Mouse (Mus musculus): Measurements from ENCODE around the gene Rfx7. TPM values are rescaled to one million over a fixed set of nuclear protein-coding genes. Genes with fewer than 3 reads are reported as not detected.
"Not testable (repeated sequence)": the region's sequence is repeated elsewhere in the genome, so short reads cannot be mapped to it uniquely, and the experiment has no call there.

The Rfx7 gene
- polyA plus RNA-seq, 1 experiment = 21.2 TPM

DNA sequence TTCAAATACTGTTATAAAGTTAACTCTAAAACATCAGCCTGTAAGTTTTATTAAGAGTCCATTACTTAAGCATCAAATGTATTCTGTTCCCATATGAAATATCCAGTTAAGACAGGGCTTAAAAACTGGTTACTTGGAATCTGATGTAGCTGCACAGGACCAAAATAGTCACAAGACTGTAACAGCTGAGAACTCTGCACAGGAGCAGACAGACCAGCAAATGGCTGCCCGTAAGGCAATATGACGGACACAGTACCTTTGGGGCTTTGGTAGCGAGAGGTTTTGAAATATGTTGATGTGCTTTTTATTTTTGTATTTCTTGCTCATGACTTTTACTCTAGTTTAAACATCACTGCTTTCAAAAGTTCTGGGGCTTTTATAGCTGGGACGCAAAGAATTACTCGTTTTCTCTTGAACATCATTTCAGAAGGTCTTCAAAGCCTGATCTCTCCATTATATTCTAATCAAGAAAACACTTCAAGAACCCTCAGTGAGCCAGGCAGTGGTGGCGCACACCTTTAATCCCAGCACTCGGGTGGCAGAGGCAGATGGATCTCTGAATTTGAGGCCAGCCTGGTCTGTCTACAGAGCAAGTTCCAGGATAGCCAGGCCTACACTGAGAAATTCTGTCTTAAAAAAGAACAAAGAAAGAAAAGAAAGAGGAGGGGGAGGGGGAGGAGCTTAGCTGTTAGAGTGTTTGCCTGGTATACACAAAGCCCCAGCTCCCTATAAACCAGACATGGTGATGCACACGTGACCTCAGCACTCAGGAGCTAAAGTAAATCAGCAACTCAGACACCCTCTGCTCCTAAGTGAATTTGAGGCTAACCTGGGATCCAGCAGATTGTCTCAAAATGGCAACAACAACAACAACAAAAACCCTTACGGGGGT is 107.2 kb downstream of the Rfx7 start:
- no peak for DNase-seq (ENCODE audit: extremely low spot score in 1 of 2, low spot score in 1 of 2)

DNA sequence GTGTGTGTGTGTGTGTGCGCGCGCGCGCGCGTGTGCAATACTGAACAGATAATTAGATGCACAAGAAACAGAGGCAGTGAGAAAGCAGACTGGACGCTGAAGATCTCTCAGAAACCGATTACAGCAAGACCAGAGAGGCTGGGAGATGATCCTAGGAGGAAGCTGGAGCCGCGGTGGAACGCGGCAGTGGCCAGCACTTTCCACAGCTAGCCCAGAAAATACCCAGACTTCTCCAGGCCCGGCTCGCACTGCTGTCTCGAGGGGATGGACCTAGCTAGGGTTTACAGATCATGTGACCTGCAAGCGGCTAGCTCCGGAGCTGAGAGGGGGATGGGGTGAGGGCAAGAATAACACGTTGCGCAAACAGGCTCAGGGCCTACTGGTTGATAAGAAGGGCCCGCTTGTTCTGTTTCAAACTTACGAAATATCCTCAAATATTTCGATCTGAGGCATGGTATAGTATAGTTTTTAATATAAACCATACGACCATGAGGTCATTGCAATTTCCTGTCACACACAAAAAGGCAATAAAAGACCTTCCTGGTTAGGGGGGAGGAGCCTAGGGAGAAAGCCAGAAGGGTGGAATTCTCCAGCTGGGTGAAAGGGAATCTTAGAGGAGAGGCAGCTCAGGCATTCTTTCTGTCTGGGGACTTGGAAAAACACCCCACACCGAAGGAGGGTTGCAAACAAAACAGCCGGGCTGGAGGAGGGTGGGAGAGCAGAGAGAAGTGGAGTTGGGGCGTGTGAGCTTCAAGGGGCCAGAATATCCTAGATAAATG is 108.0 kb downstream of the Rfx7 start:
- peak; percentile 50 to 68 for DNase-seq (ENCODE audit: extremely low spot score in 1 of 2, low spot score in 1 of 2)

DNA sequence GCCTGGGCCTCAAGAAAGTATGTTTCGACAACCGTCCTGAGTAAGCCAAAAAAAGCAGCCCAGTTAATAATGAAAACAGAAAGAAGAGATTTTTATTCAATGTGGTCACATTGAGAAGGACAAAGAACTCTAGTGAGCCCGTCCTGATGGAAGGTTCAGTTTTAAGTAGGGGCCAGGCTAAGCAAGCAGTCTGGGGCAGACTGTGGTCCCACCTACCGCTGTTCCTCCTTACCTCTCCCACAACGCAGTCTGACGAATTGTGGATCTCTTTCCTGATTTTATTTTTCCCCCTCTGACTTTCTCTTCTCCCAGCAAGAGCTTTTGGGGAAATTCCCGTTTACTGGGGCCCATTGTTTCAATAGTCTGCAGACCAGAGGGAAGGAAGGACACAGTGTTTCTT is 108.6 kb downstream of the Rfx7 start:
- DNase-seq (ENCODE audit: extremely low spot score in 1 of 2, low spot score in 1 of 2) = no peak

DNA sequence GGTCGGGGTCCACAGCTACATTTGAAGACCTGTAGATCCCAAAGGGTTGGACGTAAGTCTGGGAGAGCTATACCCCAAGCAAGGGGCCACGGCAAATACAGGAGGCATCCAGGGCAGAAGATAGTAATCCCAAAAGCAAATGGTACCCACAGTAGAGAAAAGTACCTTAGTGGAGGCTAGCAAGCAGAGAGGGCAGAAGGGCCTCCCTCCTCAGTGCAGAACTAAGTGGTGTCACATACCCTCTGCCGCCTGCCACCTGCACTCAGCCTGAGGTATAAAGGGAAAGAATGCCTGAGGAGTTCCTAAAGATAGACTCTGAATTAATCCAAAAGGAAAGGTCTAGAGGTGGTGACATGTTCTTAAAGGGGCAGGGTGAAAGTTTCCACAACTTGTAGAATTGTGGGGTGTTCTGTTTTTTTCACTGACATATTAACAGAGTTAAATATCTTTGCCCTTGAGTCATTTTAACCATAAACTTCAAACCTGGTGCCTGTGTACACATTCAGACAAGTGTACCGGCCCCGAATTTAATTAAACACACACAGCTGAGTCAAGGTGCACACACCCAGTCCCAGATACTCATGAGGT is 109.1 kb downstream of the Rfx7 start:
- no peak for DNase-seq (ENCODE audit: extremely low spot score in 1 of 2, low spot score in 1 of 2)

DNA sequence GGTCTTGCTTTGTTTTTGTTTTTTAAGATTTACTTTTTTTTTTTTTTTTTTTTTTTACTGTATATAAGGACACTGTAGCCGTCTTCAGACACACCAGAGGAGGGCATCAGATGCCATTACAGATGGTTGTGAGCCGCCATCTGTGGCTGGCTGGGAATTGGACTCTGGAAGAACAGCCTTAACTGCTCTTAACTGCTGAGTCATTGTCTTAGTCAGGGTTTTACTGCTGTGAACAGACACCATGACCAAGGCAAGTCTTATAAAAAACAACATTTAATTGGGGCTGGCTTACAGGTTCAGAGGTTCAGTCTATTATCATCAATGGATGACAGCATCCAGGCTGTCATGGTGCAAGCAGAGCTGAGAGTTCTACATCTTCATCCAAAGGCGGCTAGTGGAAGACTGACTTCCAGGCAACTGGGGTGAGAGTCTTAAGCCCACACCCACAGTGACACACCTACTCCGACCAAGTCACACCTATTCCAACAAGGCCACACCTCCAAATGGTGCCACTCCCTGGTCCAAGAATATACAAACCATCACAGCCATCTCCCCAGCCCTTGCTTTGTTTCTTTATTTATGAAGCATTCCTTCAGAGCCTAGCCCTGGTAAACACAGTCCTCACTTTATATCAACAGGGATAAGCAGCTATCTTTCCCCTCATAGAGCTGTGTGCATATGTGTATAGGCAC is 110.9 kb downstream of the Rfx7 start:
- DNase-seq (ENCODE audit: extremely low spot score in 1 of 2, low spot score in 1 of 2) = not testable (repeated sequence)

DNA sequence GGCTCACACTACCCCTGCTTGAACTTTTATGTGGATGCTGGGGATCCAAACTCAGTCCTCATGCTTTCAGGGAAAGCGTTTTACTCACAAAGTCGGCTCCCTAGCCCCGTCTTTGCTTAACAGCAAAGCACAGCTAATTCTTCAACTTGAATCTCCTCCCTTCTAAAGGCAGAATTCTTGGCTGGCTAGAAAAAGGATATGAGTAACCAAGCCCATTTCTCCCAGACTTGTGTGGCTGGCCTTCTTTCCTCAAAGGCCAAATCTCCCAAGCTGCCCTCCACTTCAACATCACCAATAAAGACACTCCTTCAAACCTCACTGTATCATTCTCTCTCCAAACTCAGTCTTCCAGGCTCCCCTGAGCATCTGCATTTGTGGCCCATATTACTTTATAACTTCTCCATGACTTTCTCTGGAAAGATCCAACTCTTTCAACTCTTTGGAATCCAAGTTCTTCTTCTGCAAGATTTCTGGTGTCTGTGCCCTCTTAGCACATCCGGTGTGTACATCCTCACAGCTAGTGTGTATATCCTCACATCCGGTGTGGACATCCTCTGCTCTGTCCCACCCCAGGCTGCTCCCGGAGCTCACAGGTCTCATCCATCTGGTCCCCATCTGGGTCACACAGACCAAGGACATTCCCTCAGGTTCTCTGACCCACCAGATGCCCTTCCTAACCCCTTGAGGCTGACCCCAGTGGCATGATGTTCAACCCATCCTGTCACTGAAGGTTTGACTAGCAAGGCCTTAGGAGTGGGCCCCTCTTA is 111.8 kb downstream of the Rfx7 start:
- DNase-seq (ENCODE audit: extremely low spot score in 1 of 2, low spot score in 1 of 2) = no peak

DNA sequence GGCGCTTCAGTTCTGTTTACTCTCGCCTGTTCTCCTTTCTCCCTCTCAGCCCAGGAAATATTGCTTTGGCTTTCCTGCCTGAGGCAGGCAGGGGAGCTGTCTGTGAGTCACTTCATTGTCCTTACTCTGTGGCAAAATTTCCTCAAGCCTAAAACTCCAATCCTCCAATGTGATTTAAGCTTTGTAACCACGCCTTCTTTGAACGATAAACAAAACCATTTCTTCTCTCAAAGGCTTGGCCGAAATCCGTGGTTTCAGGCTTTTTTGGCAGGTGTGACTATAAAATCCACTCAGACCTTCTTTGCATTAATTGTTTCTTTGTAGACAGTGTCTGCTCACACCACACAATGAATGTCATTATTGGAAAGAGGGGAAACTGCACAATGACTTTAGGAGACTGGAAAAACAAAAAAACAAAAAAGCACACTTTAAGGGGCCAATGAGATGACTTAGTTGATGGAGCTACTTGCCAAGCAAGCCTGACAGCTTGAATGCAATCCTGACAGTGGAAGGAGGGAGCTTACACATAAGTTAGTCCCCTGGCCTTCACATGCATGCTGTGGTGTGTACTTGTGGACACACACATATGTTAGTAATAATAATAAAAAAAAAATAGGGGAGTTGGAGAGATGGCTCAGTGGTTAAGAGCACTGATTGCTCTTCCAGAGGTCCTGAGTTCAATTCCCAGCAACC is 112.5 kb downstream of the Rfx7 start:
- DNase-seq (ENCODE audit: extremely low spot score in 1 of 2, low spot score in 1 of 2) = no peak

DNA sequence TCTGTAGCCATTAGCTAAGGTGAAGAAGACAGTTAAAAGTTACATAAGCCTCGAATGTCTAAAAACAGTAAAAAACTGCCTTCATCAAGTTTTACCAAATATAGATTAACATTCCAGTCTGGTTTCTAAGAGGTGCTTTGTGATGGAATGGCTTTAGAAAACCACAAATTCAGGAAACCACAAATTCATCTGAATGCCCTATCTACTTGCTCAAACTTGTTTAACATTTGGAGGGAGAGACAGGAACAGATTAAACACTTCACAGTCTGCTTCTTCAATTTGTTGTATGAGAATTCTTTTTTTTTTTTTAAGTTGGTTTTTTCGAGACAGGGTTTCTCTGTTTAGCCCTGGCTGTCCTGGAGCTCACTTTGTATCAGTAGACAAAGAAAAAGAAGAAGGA is 117.7 kb downstream of the Rfx7 start:
- no peak for DNase-seq (ENCODE audit: extremely low spot score in 1 of 2, low spot score in 1 of 2)

DNA sequence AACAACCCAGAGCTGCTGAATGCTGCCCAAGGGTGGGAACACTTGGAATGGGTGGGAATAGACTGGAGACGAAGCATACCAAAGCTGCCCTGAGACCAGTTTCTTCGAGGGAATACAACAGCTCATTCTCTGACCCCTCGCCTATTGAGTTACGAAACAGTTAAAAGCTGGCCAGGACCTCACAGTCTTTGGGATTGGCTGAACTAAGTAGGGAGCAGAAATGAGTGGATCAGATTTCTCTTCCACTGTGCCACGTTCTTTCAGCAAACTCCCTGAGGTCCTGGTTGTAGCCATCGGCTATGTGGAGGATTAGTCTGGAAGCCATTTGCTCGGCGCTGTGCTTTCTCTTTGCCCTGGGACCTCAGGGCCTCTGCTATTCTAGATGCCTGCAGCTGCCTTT is 120.9 kb downstream of the Rfx7 start:
- DNase-seq (ENCODE audit: extremely low spot score in 1 of 2, low spot score in 1 of 2) = no peak

DNA sequence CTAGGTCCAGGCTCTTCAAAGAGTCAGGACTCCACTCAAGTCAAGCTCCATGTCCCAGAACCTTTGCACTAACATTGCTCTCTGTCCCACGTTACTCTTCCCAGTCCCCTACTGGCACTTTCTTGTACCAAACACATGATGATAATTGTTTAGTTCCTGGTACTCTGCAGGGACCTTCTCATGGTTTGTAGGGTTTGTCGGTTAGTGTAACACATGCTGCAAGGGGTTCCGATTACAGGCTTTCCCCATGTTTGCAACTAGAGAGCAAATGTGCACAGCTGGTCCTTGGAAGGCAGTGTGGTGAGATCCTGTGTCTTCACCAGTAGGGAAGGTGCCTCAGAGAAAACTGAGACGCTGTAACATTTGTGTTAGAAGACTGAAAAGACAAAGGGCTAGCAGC is 121.5 kb downstream of the Rfx7 start:
- DNase-seq (ENCODE audit: extremely low spot score in 1 of 2, low spot score in 1 of 2) = no peak

DNA sequence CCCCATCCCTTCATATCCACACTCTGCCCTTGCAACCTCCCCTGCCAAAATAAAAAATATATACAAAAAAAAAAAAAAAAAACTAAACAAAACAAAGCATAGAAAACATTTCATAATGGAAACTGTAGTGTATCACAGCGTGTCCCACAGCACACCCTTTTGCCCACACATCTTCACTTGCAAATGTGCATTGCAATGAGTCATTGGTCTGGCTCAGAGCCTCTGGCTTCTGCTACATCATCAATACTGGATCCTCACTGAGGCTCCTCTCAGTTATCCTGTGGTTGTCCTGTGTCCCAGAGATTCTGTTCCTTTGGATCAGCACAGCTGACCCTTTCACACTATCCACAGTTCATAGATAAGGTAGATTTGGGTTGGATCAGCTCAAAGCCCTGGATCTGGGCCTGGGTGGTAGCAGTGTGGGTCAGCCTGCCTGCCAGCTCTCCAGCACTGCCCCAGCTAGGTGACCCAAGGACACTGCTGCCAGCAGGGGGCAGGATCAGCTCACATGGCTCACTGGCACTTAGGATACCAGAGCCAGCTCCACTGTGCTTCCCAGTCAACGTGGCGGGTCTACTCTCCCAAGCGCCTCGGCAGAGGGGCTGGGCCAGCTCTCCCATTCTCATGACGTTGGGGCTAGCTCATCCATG is 122.7 kb downstream of the Rfx7 start:
- DNase-seq (ENCODE audit: extremely low spot score in 1 of 2, low spot score in 1 of 2) = peak in 1 of 2 experiments; percentile 57

DNA sequence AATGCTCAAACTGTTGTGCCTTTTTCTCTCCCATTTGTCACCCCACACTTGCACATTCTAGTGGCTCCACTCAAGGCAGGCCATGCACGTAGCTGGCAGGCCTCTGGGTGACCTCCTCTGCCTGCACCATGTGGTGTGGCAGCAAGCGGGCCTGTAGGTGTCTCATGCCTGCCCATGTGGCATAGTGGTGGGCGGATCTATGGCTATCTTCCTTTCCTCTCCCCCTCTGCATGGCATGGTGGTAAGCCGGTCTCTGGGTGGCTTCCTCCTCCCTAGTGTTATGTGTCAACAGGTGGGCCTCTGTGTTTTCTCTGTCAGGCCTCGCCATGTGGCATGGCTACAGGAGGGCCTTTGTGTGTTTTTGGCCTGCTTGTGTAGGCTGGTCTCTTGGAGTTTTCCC is 123.6 kb downstream of the Rfx7 start:
- no peak for DNase-seq (ENCODE audit: extremely low spot score in 1 of 2, low spot score in 1 of 2)

DNA sequence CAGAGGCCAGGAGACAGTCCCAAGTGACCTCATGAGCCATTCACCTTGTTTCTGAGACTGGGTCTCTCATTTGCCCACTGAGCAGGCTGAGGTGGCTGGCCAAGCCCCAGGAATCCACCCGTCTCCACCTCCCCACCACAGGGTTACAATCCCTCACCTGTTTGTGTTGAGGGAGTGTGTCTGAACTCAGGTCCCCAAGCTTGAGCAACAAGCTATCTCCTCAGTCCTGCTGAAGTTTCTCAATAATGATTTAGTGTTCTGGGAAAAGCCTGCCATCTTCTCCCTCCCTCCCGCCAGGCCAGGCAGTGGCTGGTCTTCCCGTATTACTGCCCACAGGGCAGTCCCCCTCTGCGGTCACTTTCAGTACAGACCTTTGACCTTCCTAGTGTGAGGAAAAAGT is 124.5 kb downstream of the Rfx7 start:
- DNase-seq (ENCODE audit: extremely low spot score in 1 of 2, low spot score in 1 of 2) = no peak

DNA sequence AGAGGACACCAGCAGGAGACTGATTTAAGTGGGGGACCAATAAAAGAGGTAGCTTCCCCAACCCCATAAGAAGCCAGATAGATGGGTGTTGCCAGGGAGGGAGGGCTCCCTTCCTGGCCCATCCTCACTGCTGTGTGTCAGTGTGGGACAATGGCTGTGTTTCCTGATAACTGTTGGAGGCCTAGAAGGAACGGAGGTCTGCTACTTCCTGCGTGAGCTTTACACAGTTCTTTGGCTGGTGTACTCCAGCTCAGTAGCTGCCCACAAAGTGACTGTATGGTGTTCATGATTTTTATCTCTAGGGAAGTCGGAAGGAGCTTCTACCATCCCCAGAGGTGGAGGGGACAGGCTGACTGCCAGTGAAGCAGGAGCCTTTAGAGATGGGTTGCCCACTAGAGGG is 124.9 kb downstream of the Rfx7 start:
- no peak for DNase-seq (ENCODE audit: extremely low spot score in 1 of 2, low spot score in 1 of 2)

DNA sequence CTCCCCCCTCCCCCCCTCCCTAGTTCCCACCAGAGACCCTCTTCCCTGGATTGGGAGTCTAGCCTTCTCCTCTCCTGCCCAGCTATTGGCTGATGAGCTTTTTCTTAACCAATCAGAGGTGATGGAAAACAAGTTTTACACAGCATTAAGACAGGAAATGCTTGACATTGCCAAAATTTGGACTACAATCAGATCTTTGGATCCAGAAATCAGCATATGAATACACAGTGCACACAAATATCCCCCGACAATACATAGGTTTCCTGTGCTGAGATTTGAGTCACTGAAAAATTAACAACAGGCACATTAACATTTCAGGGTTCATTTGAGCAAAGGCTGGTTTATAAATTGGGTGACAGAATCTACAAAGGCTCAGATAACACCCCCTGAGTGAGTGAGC is 125.7 kb downstream of the Rfx7 start:
- no peak for DNase-seq (ENCODE audit: extremely low spot score in 1 of 2, low spot score in 1 of 2)

DNA sequence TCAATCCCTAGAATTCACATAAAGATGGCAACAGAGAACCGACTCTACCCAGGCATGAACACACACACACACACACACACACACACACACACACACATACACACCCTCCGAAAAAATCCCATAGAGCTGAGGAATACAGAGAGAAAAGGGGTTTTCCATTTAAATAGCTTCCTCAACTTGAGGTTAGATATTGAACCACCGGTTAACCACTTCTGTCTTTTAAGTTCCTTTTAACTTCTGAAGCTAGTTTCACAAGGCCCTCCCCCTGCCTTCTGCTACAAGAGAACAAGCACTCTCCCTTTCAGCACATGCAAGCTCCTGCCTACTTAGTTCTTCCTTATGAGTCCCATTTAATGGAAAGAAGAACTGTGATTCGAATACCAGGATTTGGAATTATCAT is 128.1 kb downstream of the Rfx7 start:
- DNase-seq (ENCODE audit: extremely low spot score in 1 of 2, low spot score in 1 of 2) = no peak

DNA sequence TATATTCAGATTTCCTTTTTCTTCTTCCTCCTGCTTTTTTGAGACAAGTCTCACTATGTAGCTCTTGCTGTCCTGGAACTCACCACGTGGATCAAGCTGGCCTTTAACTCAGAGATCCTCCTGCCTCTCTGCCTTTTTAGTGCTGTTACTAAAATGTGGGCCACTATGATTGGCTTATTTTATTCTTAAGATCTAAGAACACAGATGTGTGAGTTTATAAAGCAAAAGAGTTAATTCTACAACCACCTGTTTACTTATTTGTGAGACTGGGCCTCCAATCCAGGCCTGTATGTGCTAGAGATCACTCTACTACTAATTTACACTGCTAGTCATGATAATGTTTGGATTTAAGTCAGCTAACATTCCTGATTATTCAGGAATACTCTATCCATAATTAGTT is 128.9 kb downstream of the Rfx7 start:
- no peak for DNase-seq (ENCODE audit: extremely low spot score in 1 of 2, low spot score in 1 of 2)

DNA sequence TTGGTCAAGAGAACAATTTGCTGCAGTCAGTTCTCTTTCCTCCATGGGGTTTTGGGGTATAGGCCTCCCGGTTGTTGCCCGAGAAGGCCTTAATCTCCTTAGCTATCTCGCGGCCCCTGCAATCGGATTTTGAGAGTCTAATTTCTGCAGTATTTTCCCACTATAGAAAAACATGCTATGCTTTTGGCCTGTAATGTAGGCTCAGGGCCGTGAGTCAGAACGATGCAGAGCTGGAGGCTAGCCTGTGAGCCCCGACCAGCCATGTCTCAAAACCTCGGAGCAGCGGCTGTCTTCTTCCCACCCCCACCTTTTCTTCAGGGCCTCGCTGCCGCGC is 129.5 kb downstream of the Rfx7 start:
- DNase-seq (ENCODE audit: extremely low spot score in 1 of 2, low spot score in 1 of 2) = no peak
